Mouse (Mus musculus) MEL (cell line): ENCODE measurements around the gene 1500009L16Rik. TPM values are rescaled to one million over a fixed set of nuclear protein-coding genes. Genes with fewer than 3 reads are reported as not detected.

ENCODE experiments used
- DNase-seq: peaks from one replicate; pipeline ENCODE4 v3.0.0; 2011; ENCODE audit warnings: low read depth, low spot score
- H3K27ac ChIP-seq: 2 replicates; pipeline ENCODE4 v1.5.1; 2012; ENCODE audit warnings: low read depth, mild to moderate bottlenecking, control low read depth, low read length, moderate library complexity; ENCODE audit not compliant: control insufficient read depth
- H3K27me3 ChIP-seq, 2 experiments: fragments of 150-350 bp in 1 of 2; sonication (generic) in 1 of 2; 2 replicates each; pipeline ENCODE4 v1.6.1; 2012; ENCODE audit warnings: low read length in 2 of 2, mild to moderate bottlenecking in 2 of 2, improper control_type of control experiment in 1 of 2, moderate library complexity in 1 of 2; ENCODE audit not compliant: insufficient read depth in 2 of 2, control insufficient read depth in 1 of 2
- H3K36me3 ChIP-seq, 2 experiments: 2 replicates each; pipeline ENCODE4 v1.6.1; 2012 to 2014; ENCODE audit warnings: low read length in 2 of 2, improper control_type of control experiment in 1 of 2, inconsistent platforms in 1 of 2, mild to moderate bottlenecking in 1 of 2; ENCODE audit not compliant: insufficient read depth in 2 of 2, control insufficient read depth in 1 of 2
- H3K4me1 ChIP-seq, 2 experiments: fragments of 150-350 bp in 1 of 2; sonication (generic) in 1 of 2; 2 replicates each; pipeline ENCODE4 v1.6.1; 2012; ENCODE audit warnings: low read length in 2 of 2, improper control_type of control experiment in 1 of 2, mild to moderate bottlenecking in 1 of 2; ENCODE audit not compliant: insufficient read depth in 2 of 2, control insufficient read depth in 1 of 2
- H3K4me3 ChIP-seq, 2 experiments: fragments of 150-350 bp in 1 of 2; sonication (generic) in 1 of 2; 2 replicates each; pipeline ENCODE4 v1.5.1; 2012; ENCODE audit warnings: low read depth in 2 of 2, low read length in 2 of 2, mild to moderate bottlenecking in 2 of 2, moderate library complexity in 2 of 2, control low read depth in 1 of 2, improper control_type of control experiment in 1 of 2; ENCODE audit not compliant: control insufficient read depth in 1 of 2, insufficient read depth in 1 of 2
- H3K79me2 ChIP-seq: 2 replicates; pipeline ENCODE4 v1.6.1; 2012; ENCODE audit warnings: mild to moderate bottlenecking, low read length, moderate library complexity; ENCODE audit not compliant: control insufficient read depth, poor library complexity, insufficient read depth
- H3K9ac ChIP-seq: 2 replicates; pipeline ENCODE4 v1.6.1; 2012; ENCODE audit warnings: low read depth, mild to moderate bottlenecking, control low read depth, low read length, moderate library complexity; ENCODE audit not compliant: control insufficient read depth, poor library complexity, severe bottlenecking
- H3K9me3 ChIP-seq: fragments of 150-350 bp; sonication (generic); replicated peaks from 2 replicates; pipeline ENCODE4 v1.6.1; 2012; ENCODE audit warnings: mild to moderate bottlenecking, low read length, improper control_type of control experiment, moderate library complexity; ENCODE audit not compliant: insufficient read depth
- BHLHE40 ChIP-seq: IDR thresholded peaks from 2 replicates; pipeline ENCODE4 v1.6.1; 2012; ENCODE audit warnings: low read depth, mild to moderate bottlenecking, inconsistent platforms, low read length, improper control_type of control experiment, borderline replicate concordance
- CHD1 ChIP-seq: IDR thresholded peaks from 2 replicates; pipeline ENCODE4 v1.6.1; 2012; ENCODE audit warnings: low read depth, mild to moderate bottlenecking, inconsistent platforms, low read length, improper control_type of control experiment
- E2F4 ChIP-seq: IDR thresholded peaks from 2 replicates; pipeline ENCODE4 v1.6.1; 2011; ENCODE audit warnings: low read depth, low read length, improper control_type of control experiment, borderline replicate concordance
- ELF1 ChIP-seq: IDR thresholded peaks from 2 replicates; pipeline ENCODE4 v1.6.1; 2014; ENCODE audit warnings: low read depth, mild to moderate bottlenecking, inconsistent platforms, low read length, improper control_type of control experiment, moderate library complexity
- EP300 ChIP-seq, 2 experiments: IDR thresholded peaks; 2 replicates each; pipeline ENCODE4 v1.6.1; 2011; ENCODE audit warnings: improper control_type of control experiment in 2 of 2, low read length in 2 of 2, low read depth in 1 of 2, mild to moderate bottlenecking in 1 of 2
- GABPA ChIP-seq: IDR thresholded peaks from 2 replicates; pipeline ENCODE4 v1.6.1; 2012; ENCODE audit warnings: low read depth, mild to moderate bottlenecking, inconsistent platforms, low read length, improper control_type of control experiment, moderate library complexity
- GATA1 ChIP-seq: IDR thresholded peaks from 2 replicates; pipeline ENCODE4 v1.6.1; 2011; ENCODE audit warnings: low read depth, low read length, improper control_type of control experiment
- KAT2A ChIP-seq: conservative IDR thresholded peaks from 2 replicates; pipeline ENCODE4 v1.6.1; 2012; ENCODE audit warnings: low read depth, low read length, improper control_type of control experiment, inconsistent platforms
- MYB ChIP-seq: IDR thresholded peaks from 2 replicates; pipeline ENCODE4 v1.6.1; 2011; ENCODE audit warnings: mild to moderate bottlenecking, low read depth, low read length, improper control_type of control experiment
- MYC ChIP-seq: IDR thresholded peaks from 2 replicates; pipeline ENCODE4 v1.6.1; 2011; ENCODE audit warnings: low read depth, mild to moderate bottlenecking, low read length, improper control_type of control experiment, moderate library complexity
- NRF1 ChIP-seq: IDR thresholded peaks from 2 replicates; pipeline ENCODE4 v1.6.1; 2014; ENCODE audit warnings: low read depth, mild to moderate bottlenecking, inconsistent platforms, low read length, improper control_type of control experiment, moderate library complexity; ENCODE audit not compliant: poor library complexity, insufficient read depth, severe bottlenecking
- POLR2A ChIP-seq, 2 experiments: IDR thresholded peaks; 2 replicates each; pipeline ENCODE4 v1.6.1; 2011 to 2012; ENCODE audit warnings: low read length in 2 of 2, mild to moderate bottlenecking in 2 of 2, control low read depth in 1 of 2, improper control_type of control experiment in 1 of 2, low read depth in 1 of 2, moderate library complexity in 1 of 2; ENCODE audit not compliant: control insufficient read depth in 1 of 2, insufficient read depth in 1 of 2, poor library complexity in 1 of 2
- POLR2AphosphoS2 ChIP-seq: IDR thresholded peaks from 2 replicates; pipeline ENCODE4 v1.6.1; 2011; ENCODE audit warnings: low read length, improper control_type of control experiment
- POLR2AphosphoS5 ChIP-seq: IDR thresholded peaks from 2 replicates; pipeline ENCODE4 v1.6.1; 2012; ENCODE audit warnings: low read depth, borderline replicate concordance, mild to moderate bottlenecking, inconsistent platforms, low read length, moderate library complexity, mixed read lengths
- RCOR1 ChIP-seq: IDR thresholded peaks from 2 replicates; pipeline ENCODE4 v1.6.1; 2012; ENCODE audit warnings: low read depth, mild to moderate bottlenecking, inconsistent platforms, low read length, improper control_type of control experiment
- SIN3A ChIP-seq: IDR thresholded peaks from 2 replicates; pipeline ENCODE4 v1.6.1; 2012; ENCODE audit warnings: low read length, improper control_type of control experiment, inconsistent platforms
- TAL1 ChIP-seq: IDR thresholded peaks from 2 replicates; pipeline ENCODE4 v1.6.1; 2012; ENCODE audit warnings: mild to moderate bottlenecking, inconsistent platforms, low read length, moderate library complexity, mixed read lengths
- UBTF ChIP-seq: IDR thresholded peaks from 2 replicates; pipeline ENCODE4 v1.6.1; 2012; ENCODE audit warnings: low read depth, mild to moderate bottlenecking, inconsistent platforms, low read length, improper control_type of control experiment, moderate library complexity, borderline replicate concordance; ENCODE audit not compliant: insufficient read depth
- USF2 ChIP-seq, 2 experiments: IDR thresholded peaks; 2 replicates each; pipeline ENCODE4 v1.6.1; 2011 to 2012; ENCODE audit warnings: improper control_type of control experiment in 2 of 2, low read length in 2 of 2, borderline replicate concordance in 1 of 2, inconsistent platforms in 1 of 2, low read depth in 1 of 2, mild to moderate bottlenecking in 1 of 2; ENCODE audit not compliant: insufficient read depth in 1 of 2
- ZC3H11A ChIP-seq: IDR thresholded peaks from 2 replicates; pipeline ENCODE4 v1.6.1; 2012; ENCODE audit warnings: low read depth, mild to moderate bottlenecking, inconsistent platforms, low read length, improper control_type of control experiment
- ZKSCAN1 ChIP-seq: IDR thresholded peaks from 2 replicates; pipeline ENCODE4 v1.6.1; 2012; ENCODE audit warnings: low read depth, mild to moderate bottlenecking, inconsistent platforms, low read length, improper control_type of control experiment, moderate library complexity
- ZMIZ1 ChIP-seq: IDR thresholded peaks from 2 replicates; pipeline ENCODE4 v1.6.1; 2012; ENCODE audit warnings: low read depth, mild to moderate bottlenecking, inconsistent platforms, low read length, improper control_type of control experiment, moderate library complexity
- polyA plus RNA-seq, 2 experiments: library from polyadenylated mRNA; stranded (reverse) in 1 of 2; unstranded in 1 of 2; fragments of >175 nt in 1 of 2; fragments of >200 nt in 1 of 2; gene quantifications; 2 replicates each; pipeline versions ENCODE4 v1.2.1 to v1.2.4; 2012; ENCODE audit warnings: low replicate concordance in 2 of 2, low read depth in 1 of 2; ENCODE audit not compliant: insufficient read length in 2 of 2, insufficient read depth in 1 of 2, missing spikeins in 1 of 2
- total RNA-seq: library from RNA; depleted of rRNA; stranded (reverse); fragments of 300-350 nt; gene quantifications from 2 replicates; pipeline ENCODE4 v1.2.3, GENCODE M21; 2012

Gene 1500009L16Rik
- total and polyA plus RNA-seq, 3 experiments: not detected

GRCm38 (mm10) chr10:83706628-83707027, 16.0 kb upstream of the 1500009L16Rik start:
- Histone ChIP-seq H3K27me3 (no peaks in the 10 kb centered on the region), H3K9me3 (no peaks in the 10 kb centered on the region), H3K9ac (no peak overlapping the region), H3K4me3 (no peak overlapping the region), H3K36me3 (no peaks in the 10 kb centered on the region), H3K79me2 (no peaks in the 10 kb centered on the region), H3K27ac (no peak overlapping the region), H3K4me1 (no peaks in the 10 kb centered on the region)
- TF ChIP-seq BHLHE40: no peak
- no peak for TF ChIP-seq ZMIZ1
- no peak for TF ChIP-seq ELF1
- TF ChIP-seq TAL1: no peak
- TF ChIP-seq EP300 (IDR thresholded peaks at IDR 0.05; ENCODE audit: low read depth in 1 of 2, low read length in 2 of 2): no peak
- no peak for TF ChIP-seq NRF1
- TF ChIP-seq POLR2AphosphoS5: no peak
- TF ChIP-seq POLR2A (IDR thresholded peaks at IDR 0.05; ENCODE audit: control insufficient read depth in 1 of 2, insufficient read depth in 1 of 2, low read depth in 1 of 2, low read length in 2 of 2, poor library complexity in 1 of 2): no peak
- TF ChIP-seq RCOR1: no peak
- no peak for TF ChIP-seq MYC
- TF ChIP-seq E2F4: no peak
- TF ChIP-seq MYB: no peak
- no peak for TF ChIP-seq KAT2A
- TF ChIP-seq GATA1: no peak
- no peak for DNase-seq

GRCm38 (mm10) chr10:83709920-83710319, 12.7 kb upstream of the 1500009L16Rik start:
- H3K27me3 ChIP-seq: no peaks in the 10 kb centered on the region

More at GRCm38 (mm10) chr10:83709920-83710319, 12.7 kb upstream of the 1500009L16Rik start:
- no peak for DNase-seq
- no peaks in the 10 kb centered on the region for H3K4me1 ChIP-seq
- H3K36me3 ChIP-seq: no peaks in the 10 kb centered on the region
- H3K9me3 ChIP-seq: no peaks in the 10 kb centered on the region
- no peak overlapping the region for H3K9ac ChIP-seq
- TF ChIP-seq POLR2A (IDR thresholded peaks at IDR 0.05; ENCODE audit: control insufficient read depth in 1 of 2, insufficient read depth in 1 of 2, low read depth in 1 of 2, low read length in 2 of 2, poor library complexity in 1 of 2) (no peak), BHLHE40 (no peak), CHD1 (no peak), USF2 (IDR thresholded peaks at IDR 0.05; ENCODE audit: borderline replicate concordance in 1 of 2, insufficient read depth in 1 of 2, low read depth in 1 of 2, low read length in 2 of 2) (no peak), GABPA (no peak), SIN3A (no peak), ELF1 (no peak), POLR2AphosphoS2 (no peak), UBTF (no peak), KAT2A (no peak), E2F4 (no peak), ZKSCAN1 (no peak), ZC3H11A (no peak)
- TF ChIP-seq, all 39 proteins: peak for 0
- Histone ChIP-seq H3K27ac (no peak overlapping the region), H3K79me2 (no peaks in the 10 kb centered on the region), H3K4me3 (no peak overlapping the region)
